Mouse (Mus musculus): ENCODE results near the gene Sh2d7.

- TF ChIP-seq CTCF (IDR thresholded peaks at IDR 0.05; ENCODE audit: extremely low read depth, insufficient read depth, insufficient read length, insufficient replicate concordance) = no peak
- TF ChIP-seq POLR2A (IDR thresholded peaks at IDR 0.05; ENCODE audit: low read depth, low read length) = no peak
These were observed 2.0 kb downstream of the Sh2d7 start for GRCm38 (mm10) chr9:54540801-54541200.
